Mouse (Mus musculus): ENCODE measurements around the gene Gm20388.
"Not testable (repeated sequence)": the region's sequence is repeated elsewhere in the genome, so short reads cannot be mapped to it uniquely, and the experiment has no call there.

The Gm20388 gene

GRCm38 (mm10) chr8:123498963-123499362, 3588.3 kb downstream of the Gm20388 start:
- DNase-seq (ENCODE audit: low spot score) = no peak

GRCm38 (mm10) chr8:123499556-123499955, 3588.9 kb downstream of the Gm20388 start:
- no peak for DNase-seq (ENCODE audit: low spot score)

GRCm38 (mm10) chr8:123502192-123502591, 3591.6 kb downstream of the Gm20388 start:
- DNase-seq (ENCODE audit: low spot score) = no peak

GRCm38 (mm10) chr8:123503801-123504467, 3593.3 kb downstream of the Gm20388 start:
- no peak for DNase-seq (ENCODE audit: low spot score)

GRCm38 (mm10) chr8:123504591-123505195, 3594.1 kb downstream of the Gm20388 start:
- no peak for DNase-seq (ENCODE audit: low spot score)

GRCm38 (mm10) chr8:123505267-123505666, 3594.6 kb downstream of the Gm20388 start:
- DNase-seq (ENCODE audit: low spot score) = no peak

- DNase-seq (ENCODE audit: low spot score) = no peak
Observed at GRCm38 (mm10) chr8:123505695-123506094, 3595.1 kb downstream of the Gm20388 start.

GRCm38 (mm10) chr8:123507153-123507552, 3596.5 kb downstream of the Gm20388 start:
- DNase-seq (ENCODE audit: low spot score) = no peak

- no peak for DNase-seq (ENCODE audit: low spot score)
Observed at GRCm38 (mm10) chr8:123510819-123511218, 3600.2 kb downstream of the Gm20388 start.

- DNase-seq (ENCODE audit: low spot score) = no peak
Observed at GRCm38 (mm10) chr8:123514136-123514535, 3603.5 kb downstream of the Gm20388 start.

GRCm38 (mm10) chr8:123514781-123515539, 3604.3 kb downstream of the Gm20388 start, which contains the start of gene Dbndd1:
Gene Dbndd1, minus strand, starts transcription at chr8:123515463.
- DNase-seq (ENCODE audit: low spot score) = no peak

- no peak for DNase-seq (ENCODE audit: low spot score)
Observed at GRCm38 (mm10) chr8:123515540-123515897, 3604.9 kb downstream of the Gm20388 start.

- DNase-seq (ENCODE audit: low spot score) = no peak
Observed at GRCm38 (mm10) chr8:123516596-123516995, 3606.0 kb downstream of the Gm20388 start.

GRCm38 (mm10) chr8:123518172-123518571, 3607.5 kb downstream of the Gm20388 start:
- no peak for DNase-seq (ENCODE audit: low spot score)

GRCm38 (mm10) chr8:123518667-123519066, 3608.0 kb downstream of the Gm20388 start, which contains the start of gene Gas8:
Gene Gas8, plus strand, starts transcription at chr8:123518834.
- peak; percentile 69 for DNase-seq (ENCODE audit: low spot score)

GRCm38 (mm10) chr8:123520048-123520447, 3609.4 kb downstream of the Gm20388 start:
- DNase-seq (ENCODE audit: low spot score) = not testable (repeated sequence)

GRCm38 (mm10) chr8:123527720-123528489, 3617.3 kb downstream of the Gm20388 start:
- no peak for DNase-seq (ENCODE audit: low spot score)

GRCm38 (mm10) chr8:123536242-123536989, 3625.8 kb downstream of the Gm20388 start:
- DNase-seq (ENCODE audit: low spot score) = no peak

- DNase-seq (ENCODE audit: low spot score) = no peak
Observed at GRCm38 (mm10) chr8:123536990-123537380, 3626.3 kb downstream of the Gm20388 start.

GRCm38 (mm10) chr8:123537641-123538040, 3627.0 kb downstream of the Gm20388 start:
- DNase-seq (ENCODE audit: low spot score) = not testable (repeated sequence)

GRCm38 (mm10) chr8:123564221-123564620, 3653.6 kb downstream of the Gm20388 start:
- not testable (repeated sequence) for DNase-seq (ENCODE audit: low spot score)

Data from ovary, postnatal 14 days (tissue).